Mouse (Mus musculus): ENCODE measurements around the gene Tnrc6b. TPM values are rescaled to one million over a fixed set of nuclear protein-coding genes. Genes with fewer than 3 reads are reported as not detected.

The Tnrc6b gene
- polyA plus RNA-seq, 1 experiment from 2014 or later, result 9.6 TPM

- Histone ChIP-seq H3K4me1 (ENCODE audit: insufficient read depth) (peaks cover 14% of the 10 kb centered on the region), H3K27ac (ENCODE audit: low read depth) (no peak overlapping the region), H3K4me3 (ENCODE audit: low read depth, low read length) (no peak overlapping the region), H3K9ac (replicated peaks) (no peak overlapping the region), H3K36me3 (replicated peaks; ENCODE audit: insufficient read depth, low read length) (no peaks in the 10 kb centered on the region; the same call in 1 of the 2 replicates), H3K9me3 (ENCODE audit: low read length) (no peaks in the 10 kb centered on the region), H3K27me3 (ENCODE audit: insufficient read depth, low read length) (no peaks in the 10 kb centered on the region), H3K4me2 (ENCODE audit: low read depth, low read length) (no peak overlapping the region)
- TF ChIP-seq CTCF (IDR thresholded peaks at IDR 0.05; ENCODE audit: low read depth), result no peak
- no peak for TF ChIP-seq EP300 (IDR thresholded peaks at IDR 0.05; ENCODE audit: low read depth)
- DNase-seq (no peak), ATAC-seq (no peak)
- 86% methylated on average over 5 of the region's 5 CpGs for WGBS (ENCODE audit: insufficient replicate concordance)
Measured at GRCm38 (mm10) chr15:80780154-80780751, 69.1 kb downstream of the Tnrc6b start.

GRCm38 (mm10) chr15:80781218-80781806 lies 70.2 kb downstream of the Tnrc6b start:
- Histone ChIP-seq H3K9ac (replicated peaks) (no peak overlapping the region), H3K4me2 (ENCODE audit: low read depth, low read length) (no peak overlapping the region), H3K36me3 (replicated peaks; ENCODE audit: insufficient read depth, low read length) (no peaks in the 10 kb centered on the region; the same call in 1 of the 2 replicates), H3K27me3 (ENCODE audit: insufficient read depth, low read length) (no peaks in the 10 kb centered on the region), H3K4me3 (ENCODE audit: low read depth, low read length) (no peak overlapping the region), H3K27ac (ENCODE audit: low read depth) (no peak overlapping the region), H3K4me1 (ENCODE audit: insufficient read depth) (peaks cover 14% of the 10 kb centered on the region), H3K9me3 (ENCODE audit: low read length) (no peaks in the 10 kb centered on the region)
- TF ChIP-seq EP300 (IDR thresholded peaks at IDR 0.05; ENCODE audit: low read depth), result no peak
- TF ChIP-seq CTCF (IDR thresholded peaks at IDR 0.05; ENCODE audit: low read depth), result no peak
- DNase-seq (no peak), ATAC-seq (no peak)
- WGBS (ENCODE audit: insufficient replicate concordance), result 86% methylated on average over 5 of the region's 5 CpGs

GRCm38 (mm10) chr15:80784553-80784971 lies 73.4 kb downstream of the Tnrc6b start:
- WGBS (ENCODE audit: insufficient replicate concordance), result 58% methylated on average over 7 of the region's 7 CpGs
- Histone ChIP-seq H3K4me2 (ENCODE audit: low read depth, low read length) (peak overlapping the region; percentile 13; the same call in 1 of the 2 replicates), H3K9ac (replicated peaks) (no peak overlapping the region; the same call in 1 of the 2 replicates), H3K9me3 (ENCODE audit: low read length) (no peaks in the 10 kb centered on the region), H3K27me3 (ENCODE audit: insufficient read depth, low read length) (no peaks in the 10 kb centered on the region), H3K27ac (ENCODE audit: low read depth) (0 out of 2 replicates have a peak overlapping the region, but pooled peaks have one; percentile 29), H3K4me3 (ENCODE audit: low read depth, low read length) (no peak overlapping the region), H3K36me3 (replicated peaks; ENCODE audit: insufficient read depth, low read length) (no peaks in the 10 kb centered on the region; the same call in 1 of the 2 replicates), H3K4me1 (ENCODE audit: insufficient read depth) (peaks cover 10% of the 10 kb centered on the region)
- DNase-seq (peak; percentile 35), ATAC-seq (peak; percentile 94)
- TF ChIP-seq CTCF (IDR thresholded peaks at IDR 0.05; ENCODE audit: low read depth) (peak; percentile 54), EP300 (IDR thresholded peaks at IDR 0.05; ENCODE audit: low read depth) (no peak)

- Histone ChIP-seq H3K27me3 (ENCODE audit: insufficient read depth, low read length) (no peaks in the 10 kb centered on the region), H3K4me1 (ENCODE audit: insufficient read depth) (peaks cover 10% of the 10 kb centered on the region), H3K4me3 (ENCODE audit: low read depth, low read length) (no peak overlapping the region), H3K27ac (ENCODE audit: low read depth) (no peak overlapping the region), H3K36me3 (replicated peaks; ENCODE audit: insufficient read depth, low read length) (no peaks in the 10 kb centered on the region; the same call in 1 of the 2 replicates), H3K4me2 (ENCODE audit: low read depth, low read length) (no peak overlapping the region), H3K9me3 (ENCODE audit: low read length) (no peaks in the 10 kb centered on the region), H3K9ac (replicated peaks) (no peak overlapping the region)
- no peak for TF ChIP-seq EP300 (IDR thresholded peaks at IDR 0.05; ENCODE audit: low read depth)
- TF ChIP-seq CTCF (IDR thresholded peaks at IDR 0.05; ENCODE audit: low read depth), result no peak
- 79% methylated on average over 1 of the region's 1 CpGs for WGBS (ENCODE audit: insufficient replicate concordance)
- DNase-seq (no peak), ATAC-seq (no peak)
Measured at GRCm38 (mm10) chr15:80785699-80786098, 74.6 kb downstream of the Tnrc6b start.

GRCm38 (mm10) chr15:80787746-80788145 lies 76.6 kb downstream of the Tnrc6b start:
- no peak overlapping the region for H3K4me2 ChIP-seq (ENCODE audit: low read depth, low read length)
- ATAC-seq, result no peak
- no peaks in the 10 kb centered on the region for H3K9me3 ChIP-seq (ENCODE audit: low read length)
- no peaks in the 10 kb centered on the region for H3K27me3 ChIP-seq (ENCODE audit: insufficient read depth, low read length)
- DNase-seq, result no peak
- TF ChIP-seq CTCF (IDR thresholded peaks at IDR 0.05; ENCODE audit: low read depth) (no peak), EP300 (IDR thresholded peaks at IDR 0.05; ENCODE audit: low read depth) (no peak)
- H3K27ac ChIP-seq (ENCODE audit: low read depth), result no peak overlapping the region
- peaks cover 10% of the 10 kb centered on the region for H3K4me1 ChIP-seq (ENCODE audit: insufficient read depth)
- no peak overlapping the region for H3K9ac ChIP-seq (replicated peaks)
- H3K4me3 ChIP-seq (ENCODE audit: low read depth, low read length), result no peak overlapping the region
- H3K36me3 ChIP-seq (replicated peaks; ENCODE audit: insufficient read depth, low read length), result no peaks in the 10 kb centered on the region; the same call in 1 of the 2 replicates
- 80% methylated on average over 4 of the region's 4 CpGs for WGBS (ENCODE audit: insufficient replicate concordance)

GRCm38 (mm10) chr15:80792556-80792955 lies 81.4 kb downstream of the Tnrc6b start:
- H3K36me3 ChIP-seq (replicated peaks; ENCODE audit: insufficient read depth, low read length), result no peaks in the 10 kb centered on the region; the same call in 1 of the 2 replicates
- no peak overlapping the region for H3K4me3 ChIP-seq (ENCODE audit: low read depth, low read length)
- WGBS (ENCODE audit: insufficient replicate concordance), result 64% methylated on average over 3 of the region's 3 CpGs
- no peak overlapping the region for H3K27ac ChIP-seq (ENCODE audit: low read depth)
- TF ChIP-seq EP300 (IDR thresholded peaks at IDR 0.05; ENCODE audit: low read depth) (peak; percentile 42; the same call in 1 of the 2 replicates), CTCF (IDR thresholded peaks at IDR 0.05; ENCODE audit: low read depth) (no peak)
- peaks cover 6% of the 10 kb centered on the region; the same call in 1 of the 2 replicates for H3K4me1 ChIP-seq (ENCODE audit: insufficient read depth)
- no peaks in the 10 kb centered on the region for H3K27me3 ChIP-seq (ENCODE audit: insufficient read depth, low read length)
- ATAC-seq (no peak), DNase-seq (no peak)
- H3K9ac ChIP-seq (replicated peaks), result no peak overlapping the region
- H3K4me2 ChIP-seq (ENCODE audit: low read depth, low read length), result no peak overlapping the region
- H3K9me3 ChIP-seq (ENCODE audit: low read length), result no peaks in the 10 kb centered on the region
